In the genomic region with DNA sequence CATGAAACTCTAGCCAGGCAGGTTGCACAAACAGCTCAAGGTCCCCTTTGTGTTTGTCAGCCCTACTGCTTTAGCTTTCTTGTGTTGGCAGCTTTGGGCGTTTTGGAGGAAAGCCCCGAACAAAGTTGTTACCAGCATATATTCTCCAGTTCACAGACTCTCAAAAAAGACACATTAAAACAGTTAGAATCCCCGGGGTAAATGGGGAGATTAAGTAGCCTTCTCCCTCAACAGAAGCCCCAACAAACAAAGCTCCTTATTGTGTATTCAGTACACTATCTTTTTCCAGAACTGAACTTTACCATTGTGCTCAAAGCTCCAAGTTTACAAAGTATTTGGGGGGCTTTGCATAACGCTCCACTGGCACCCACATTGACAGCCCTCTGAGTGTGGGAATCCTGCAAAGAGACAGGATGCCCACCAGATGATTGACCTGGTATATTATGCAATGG, we compare ENCODE assay signal across 14 mouse cellular contexts.
A peak's percentile ranks its signal among the peaks of the same experiment; 100 is the strongest.
DNase-seq lines count a peak whose midpoint lies in the region; ATAC-seq and TF ChIP-seq lines count a peak whose summit lies in the region.
"Had no signal": no experiment of that assay in that cellular context is flagged by ENCODE, and none has a peak within 500 bp of the region (broad histone marks: within the 10 kb centered on the region; RNA-seq: fewer than 3 reads in every experiment).

No protein-coding gene starts in this region.

- H3K9me3 ChIP-seq in forebrain, embryonic 12.5 days, result no peaks in the 10 kb centered on the region
- no peaks in the 10 kb centered on the region for H3K9me3 ChIP-seq in hindbrain, embryonic 15.5 days
- H3K9me3 ChIP-seq in midbrain, postnatal 0 days (ENCODE audit: low read length), result no peaks in the 10 kb centered on the region
- H3K9me3 ChIP-seq: heart, embryonic 12.5 days; intestine, embryonic 15.5 days; limb, embryonic 12.5 days had no signal

- no peak overlapping the region for H3K9ac ChIP-seq in forebrain, embryonic 12.5 days
- no peak overlapping the region for H3K9ac ChIP-seq in hindbrain, embryonic 15.5 days
- H3K9ac ChIP-seq in midbrain, postnatal 0 days (replicated peaks; ENCODE audit: low read length, poor library complexity, severe bottlenecking), result no peak overlapping the region
- H3K9ac ChIP-seq: heart, embryonic 12.5 days; intestine, embryonic 15.5 days; limb, embryonic 12.5 days; lung, embryonic 14.5 days had no signal

- H3K36me3 ChIP-seq in forebrain, embryonic 12.5 days (replicated peaks), result no peaks in the 10 kb centered on the region
- no peaks in the 10 kb centered on the region for H3K36me3 ChIP-seq in hindbrain, embryonic 15.5 days
- no peaks in the 10 kb centered on the region for H3K36me3 ChIP-seq in midbrain, postnatal 0 days (ENCODE audit: insufficient read depth, low read length)
- H3K36me3 ChIP-seq: heart, embryonic 12.5 days; intestine, embryonic 15.5 days; limb, embryonic 12.5 days had no signal

- H3K27me3 ChIP-seq in forebrain, embryonic 12.5 days, result peaks cover 21% of the 10 kb centered on the region
- no peaks in the 10 kb centered on the region for H3K27me3 ChIP-seq in hindbrain, embryonic 15.5 days
- no peaks in the 10 kb centered on the region for H3K27me3 ChIP-seq in midbrain, postnatal 0 days (ENCODE audit: insufficient read depth, low read length)
- H3K27me3 ChIP-seq: heart, embryonic 12.5 days; intestine, embryonic 15.5 days; limb, embryonic 12.5 days had no signal

- intact Hi-C loops in heart, postnatal 36 days (cut with DNase I), result no loop called here

- DNase-seq in embryo, embryonic 11 days, result peak; percentile 35
- peak; percentile 60 for DNase-seq in midbrain, postnatal 0 days (ENCODE audit: low spot score)
- DNase-seq in left cerebral cortex, adult 18-20 months (ENCODE audit: low spot score in 2 of 2), result no peak
- no peak for DNase-seq in urinary bladder, adult 18-20 months (ENCODE audit: low spot score in 2 of 2)
- no peak for DNase-seq in heart, postnatal 36 days
- DNase-seq: cerebellum, adult 11-12 months; gastrocnemius, postnatal 25 days; kidney, postnatal 36 days; lung, embryonic 14.5 days had no signal

- WGBS in forebrain, embryonic 12.5 days, result 3% methylated on average over 4 of the region's 4 CpGs
- 26% methylated on average over 4 of the region's 4 CpGs for WGBS in hindbrain, embryonic 15.5 days
- 15% methylated on average over 4 of the region's 4 CpGs for WGBS in midbrain, postnatal 0 days

- H3K27ac ChIP-seq in forebrain, embryonic 12.5 days, result no peak overlapping the region
- H3K27ac ChIP-seq in hindbrain, embryonic 15.5 days (replicated peaks), result no peak overlapping the region
- H3K27ac ChIP-seq in midbrain, postnatal 0 days (ENCODE audit: low read depth, low read length), result no peak overlapping the region
- H3K27ac ChIP-seq: intestine, embryonic 15.5 days; limb, embryonic 12.5 days had no signal

- peak; percentile 80 for ATAC-seq in forebrain, embryonic 12.5 days (ENCODE audit: low FRiP score)
- peak; percentile 72 for ATAC-seq in hindbrain, embryonic 15.5 days (ENCODE audit: low FRiP score, low read depth)
- ATAC-seq in midbrain, postnatal 0 days (ENCODE audit: low FRiP score), result no peak
- ATAC-seq: intestine, embryonic 15.5 days had no signal

- peaks cover 9% of the 10 kb centered on the region for H3K4me1 ChIP-seq in forebrain, embryonic 12.5 days
- H3K4me1 ChIP-seq in hindbrain, embryonic 15.5 days (replicated peaks), result no peaks in the 10 kb centered on the region
- no peaks in the 10 kb centered on the region for H3K4me1 ChIP-seq in midbrain, postnatal 0 days (ENCODE audit: insufficient read depth, low read length)
- H3K4me1 ChIP-seq: heart, embryonic 12.5 days; intestine, embryonic 15.5 days; limb, embryonic 12.5 days had no signal

- no peak overlapping the region for H3K4me3 ChIP-seq in forebrain, embryonic 12.5 days (replicated peaks)
- no peak overlapping the region for H3K4me3 ChIP-seq in hindbrain, embryonic 15.5 days
- H3K4me3 ChIP-seq in midbrain, postnatal 0 days (ENCODE audit: low read depth, low read length), result no peak overlapping the region
- H3K4me3 ChIP-seq: heart, embryonic 12.5 days; intestine, embryonic 15.5 days; limb, embryonic 12.5 days had no signal

- no peak for TF ChIP-seq CTCF in midbrain, postnatal 0 days (IDR thresholded peaks at IDR 0.05)

- H3K4me2 ChIP-seq in forebrain, embryonic 12.5 days, result no peak overlapping the region
- no peak overlapping the region for H3K4me2 ChIP-seq in hindbrain, embryonic 15.5 days
- H3K4me2 ChIP-seq in midbrain, postnatal 0 days (ENCODE audit: low read depth, low read length, poor library complexity, severe bottlenecking), result no peak overlapping the region
- H3K4me2 ChIP-seq: heart, embryonic 12.5 days; intestine, embryonic 15.5 days; limb, embryonic 12.5 days; lung, embryonic 14.5 days had no signal

Comparison
In these comparisons a context has a peak if more than half of its experiments do, and no peak if none do; other contexts are left out.
1. DNase-seq: peak in embryo, embryonic 11 days (single experiment) and midbrain, postnatal 0 days (single experiment); none in left cerebral cortex, adult 18-20 months (0 of 2), urinary bladder, adult 18-20 months (0 of 2) and heart, postnatal 36 days (0 of 2).